Mouse (Mus musculus) midbrain, postnatal 0 days (tissue): ENCODE data around the gene Nop10. TPM values are rescaled to one million over a fixed set of nuclear protein-coding genes. Genes with fewer than 3 reads are reported as not detected.
A peak's percentile ranks its signal among the peaks of the same experiment; 100 is the strongest.

Source experiments
- ATAC-seq: fragments of 200-750 bp; cut with Nextera tagmentation; 2 replicates; pipeline ENCODE4 v1.8.0; 2017; ENCODE audit warnings: moderate number of reproducible peaks, mild to moderate bottlenecking, moderate TSS enrichment, moderate library complexity; ENCODE audit not compliant: low FRiP score
- DNase-seq: peaks from one replicate; pipeline ENCODE4 v3.0.0-alpha.2; 2015; ENCODE audit warnings: low spot score
- H3K27ac ChIP-seq: fragments of 300-500 bp; sonication (generic); 2 replicates; pipeline ENCODE4 v1.5.1; 2014; ENCODE audit warnings: low read depth, mild to moderate bottlenecking, low read length, mixed read lengths
- H3K27me3 ChIP-seq: fragments of 300-500 bp; sonication (generic); 2 replicates; pipeline ENCODE4 v1.6.1; 2014; ENCODE audit warnings: low read length, control low read depth, mixed read lengths; ENCODE audit not compliant: insufficient read depth
- H3K36me3 ChIP-seq: fragments of 300-500 bp; sonication (generic); 2 replicates; pipeline ENCODE4 v1.6.1; 2014; ENCODE audit warnings: low read length, control low read depth, mixed read lengths; ENCODE audit not compliant: insufficient read depth
- H3K4me1 ChIP-seq: fragments of 300-500 bp; sonication (generic); 2 replicates; pipeline ENCODE4 v1.6.1; 2014; ENCODE audit warnings: mild to moderate bottlenecking, control low read depth, antibody characterized with exemption, low read length, mixed read lengths; ENCODE audit not compliant: insufficient read depth
- H3K4me2 ChIP-seq: fragments of 300-500 bp; sonication (generic); 2 replicates; pipeline ENCODE4 v1.6.1; 2014; ENCODE audit warnings: low read depth, mild to moderate bottlenecking, low read length, mixed read lengths; ENCODE audit not compliant: poor library complexity, severe bottlenecking
- H3K4me3 ChIP-seq: fragments of 300-500 bp; sonication (generic); 2 replicates; pipeline ENCODE4 v1.5.1; 2014; ENCODE audit warnings: low read depth, mild to moderate bottlenecking, low read length, moderate library complexity
- H3K9ac ChIP-seq: fragments of 300-500 bp; sonication (generic); replicated peaks from 2 replicates; pipeline ENCODE4 v1.6.1; 2014; ENCODE audit warnings: mild to moderate bottlenecking, low read length, moderate library complexity, mixed read lengths; ENCODE audit not compliant: poor library complexity, severe bottlenecking
- H3K9me3 ChIP-seq: fragments of 300-500 bp; sonication (generic); 2 replicates; pipeline ENCODE4 v1.6.1; 2016; ENCODE audit warnings: low read length, control low read depth
- CTCF ChIP-seq: IDR thresholded peaks from 2 replicates; pipeline ENCODE4 v1.5.1; 2016; ENCODE audit warnings: antibody characterized with exemption, mild to moderate bottlenecking
- WGBS: fragments of 180-500 bp; shearing (Covaris S2); extraction: QIAGEN DNeasy Blood & Tissue Kit; methylation state at CpG from one replicate; pipeline ENCODE4 v1.1.7; 2014; 5-methylcytosine and 5-hydroxymethylcytosine counted together
- polyA plus RNA-seq: library from polyadenylated mRNA; unstranded; fragments of >200 nt; fragmentation: Nextera tagmentation; extraction: Ambion mirVana; gene quantifications from 2 replicates; pipeline ENCODE4 v1.2.1, GENCODE M21; 2015
- total RNA-seq: library from RNA; depleted of rRNA; stranded (reverse); fragments of >200 nt; gene quantifications from 2 replicates; pipeline ENCODE4 v1.2.3, GENCODE M21; 2014

The Nop10 gene
- total and polyA plus RNA-seq, 2 experiments from 2014 or later = 111 to 151 TPM

GRCm38 (mm10) chr2:112232623-112233022, 29.1 kb upstream of the Nop10 start:
- Histone ChIP-seq H3K36me3 (no peaks in the 10 kb centered on the region), H3K9ac (no peak overlapping the region), H3K27me3 (no peaks in the 10 kb centered on the region), H3K9me3 (no peaks in the 10 kb centered on the region), H3K4me3 (no peak overlapping the region), H3K4me2 (no peak overlapping the region), H3K27ac (no peak overlapping the region), H3K4me1 (no peaks in the 10 kb centered on the region)
- 75% methylated on average over 1 of the region's 1 CpGs for whole genome bisulfite sequencing
- no peak for ATAC-seq
- no peak for TF ChIP-seq CTCF
- DNase-seq = no peak

- Histone ChIP-seq H3K9me3 (no peaks in the 10 kb centered on the region), H3K27ac (no peak overlapping the region), H3K4me3 (no peak overlapping the region), H3K4me2 (no peak overlapping the region), H3K36me3 (no peaks in the 10 kb centered on the region), H3K9ac (no peak overlapping the region), H3K27me3 (no peaks in the 10 kb centered on the region), H3K4me1 (no peaks in the 10 kb centered on the region; the same call in 1 of the 2 replicates)
- ATAC-seq (no peak), DNase-seq (no peak)
- no peak for TF ChIP-seq CTCF
- WGBS = 86% methylated on average over 2 of the region's 2 CpGs
Measured at GRCm38 (mm10) chr2:112236620-112237019, 25.1 kb upstream of the Nop10 start.

GRCm38 (mm10) chr2:112238006-112238405, 23.7 kb upstream of the Nop10 start:
- no peak overlapping the region for H3K4me3 ChIP-seq
- H3K9me3 ChIP-seq = no peaks in the 10 kb centered on the region
- ATAC-seq (no peak), DNase-seq (no peak)
- no peak overlapping the region for H3K27ac ChIP-seq
- no peaks in the 10 kb centered on the region for H3K27me3 ChIP-seq
- no peak overlapping the region for H3K4me2 ChIP-seq
- no peak overlapping the region for H3K9ac ChIP-seq
- WGBS = 8% methylated on average over 4 of the region's 4 CpGs
- H3K4me1 ChIP-seq = no peaks in the 10 kb centered on the region; the same call in 1 of the 2 replicates
- H3K36me3 ChIP-seq = peaks cover 3% of the 10 kb centered on the region; the same call in 1 of the 2 replicates
- TF ChIP-seq CTCF = no peak

GRCm38 (mm10) chr2:112239212-112239934, 22.4 kb upstream of the Nop10 start, which contains the start of gene Lpcat4:
Lpcat4 (plus strand) TSS chr2:112239468.
- H3K4me1 ChIP-seq = no peaks in the 10 kb centered on the region; the same call in 1 of the 2 replicates
- H3K4me2 ChIP-seq = peak within 1 kb of the TSS; percentile 73
- TF ChIP-seq CTCF = peak; percentile 92
- no peaks in the 10 kb centered on the region for H3K9me3 ChIP-seq
- ATAC-seq (peak; percentile 83), DNase-seq (peak; percentile 91)
- H3K27ac ChIP-seq = peak within 1 kb of the TSS; percentile 97
- peak within 1 kb of the TSS; percentile 95 for H3K9ac ChIP-seq
- peaks cover 9% of the 10 kb centered on the region for H3K36me3 ChIP-seq
- H3K27me3 ChIP-seq = no peaks in the 10 kb centered on the region
- WGBS = under 1% methylated on average over 87 of the region's 94 CpGs
- H3K4me3 ChIP-seq = peak within 1 kb of the TSS; percentile 87

- Histone ChIP-seq H3K4me3 (peak overlapping the region; percentile 87), H3K27ac (peak overlapping the region; percentile 97), H3K36me3 (peaks cover 9% of the 10 kb centered on the region), H3K27me3 (no peaks in the 10 kb centered on the region), H3K4me2 (peak overlapping the region; percentile 73), H3K9me3 (no peaks in the 10 kb centered on the region), H3K4me1 (no peaks in the 10 kb centered on the region; the same call in 1 of the 2 replicates), H3K9ac (peak overlapping the region; percentile 95)
- ATAC-seq (peak; percentile 68), DNase-seq (peak; percentile 44)
- under 1% methylated on average over 27 of the region's 28 CpGs for WGBS
- peak; percentile 43 for TF ChIP-seq CTCF
Measured at GRCm38 (mm10) chr2:112239935-112240721, 21.6 kb upstream of the Nop10 start.

GRCm38 (mm10) chr2:112241787-112242186, 19.9 kb upstream of the Nop10 start:
- H3K27ac ChIP-seq = no peak overlapping the region
- no peaks in the 10 kb centered on the region for H3K27me3 ChIP-seq
- no peak for DNase-seq
- H3K4me3 ChIP-seq = no peak overlapping the region
- H3K4me1 ChIP-seq = no peaks in the 10 kb centered on the region; the same call in 1 of the 2 replicates
- H3K9me3 ChIP-seq = no peaks in the 10 kb centered on the region
- no peak overlapping the region for H3K9ac ChIP-seq
- ATAC-seq = no peak
- TF ChIP-seq CTCF = no peak
- H3K36me3 ChIP-seq = peaks cover 20% of the 10 kb centered on the region
- 90% methylated on average over 14 of the region's 14 CpGs for WGBS
- H3K4me2 ChIP-seq = no peak overlapping the region
